Mouse (Mus musculus): ENCODE measurements around the gene Gm45717. TPM values are rescaled to one million over a fixed set of nuclear protein-coding genes. Genes with fewer than 3 reads are reported as not detected.

The Gm45717 gene
- polyA plus RNA-seq, 1 experiment from 2014 or later, result 0.38 TPM

GRCm38 (mm10) chr7:140907131-140907530, 48.6 kb downstream of the Gm45717 start:
- 79% methylated on average over 13 of the region's 13 CpGs for WGBS

GRCm38 (mm10) chr7:140905642-140906081, 50.1 kb downstream of the Gm45717 start:
- WGBS, result 62% methylated on average over 2 of the region's 2 CpGs
- no peak overlapping the region for H3K4me3 ChIP-seq (ENCODE audit: low read depth, low read length)
- no peak overlapping the region for H3K4me2 ChIP-seq (replicated peaks; ENCODE audit: low read depth)
- no peaks in the 10 kb centered on the region for H3K27me3 ChIP-seq (replicated peaks; ENCODE audit: control insufficient read depth, insufficient read depth, low read length)
- no peak overlapping the region for H3K9ac ChIP-seq (ENCODE audit: low read depth, low read length)
- TF ChIP-seq CTCF (IDR thresholded peaks at IDR 0.05; ENCODE audit: low read depth), result no peak
- H3K9me3 ChIP-seq (ENCODE audit: control insufficient read depth), result no peaks in the 10 kb centered on the region
- no peaks in the 10 kb centered on the region for H3K36me3 ChIP-seq (ENCODE audit: control insufficient read depth, insufficient read depth)
- no peaks in the 10 kb centered on the region for H3K4me1 ChIP-seq (replicated peaks; ENCODE audit: control insufficient read depth, insufficient read depth, low read length)
- H3K27ac ChIP-seq (ENCODE audit: low read depth, low read length), result no peak overlapping the region
- no peak for ATAC-seq

More at GRCm38 (mm10) chr7:140907131-140907530, 48.6 kb downstream of the Gm45717 start:
- no peak for ATAC-seq
- Histone ChIP-seq H3K4me1 (replicated peaks; ENCODE audit: control insufficient read depth, insufficient read depth, low read length) (no peaks in the 10 kb centered on the region), H3K9ac (ENCODE audit: low read depth, low read length) (no peak overlapping the region), H3K36me3 (ENCODE audit: control insufficient read depth, insufficient read depth) (no peaks in the 10 kb centered on the region), H3K4me3 (ENCODE audit: low read depth, low read length) (no peak overlapping the region), H3K27ac (ENCODE audit: low read depth, low read length) (no peak overlapping the region), H3K4me2 (replicated peaks; ENCODE audit: low read depth) (no peak overlapping the region), H3K27me3 (replicated peaks; ENCODE audit: control insufficient read depth, insufficient read depth, low read length) (no peaks in the 10 kb centered on the region), H3K9me3 (ENCODE audit: control insufficient read depth) (no peaks in the 10 kb centered on the region)
- no peak for TF ChIP-seq CTCF (IDR thresholded peaks at IDR 0.05; ENCODE audit: low read depth)

- ATAC-seq, result peak; percentile 34; the same call in 1 of the 2 replicates
- 25% methylated on average over 13 of the region's 13 CpGs for WGBS
- H3K9ac ChIP-seq (ENCODE audit: low read depth, low read length), result no peak overlapping the region
Observed at GRCm38 (mm10) chr7:140903212-140903611, 52.5 kb downstream of the Gm45717 start.

DNA sequence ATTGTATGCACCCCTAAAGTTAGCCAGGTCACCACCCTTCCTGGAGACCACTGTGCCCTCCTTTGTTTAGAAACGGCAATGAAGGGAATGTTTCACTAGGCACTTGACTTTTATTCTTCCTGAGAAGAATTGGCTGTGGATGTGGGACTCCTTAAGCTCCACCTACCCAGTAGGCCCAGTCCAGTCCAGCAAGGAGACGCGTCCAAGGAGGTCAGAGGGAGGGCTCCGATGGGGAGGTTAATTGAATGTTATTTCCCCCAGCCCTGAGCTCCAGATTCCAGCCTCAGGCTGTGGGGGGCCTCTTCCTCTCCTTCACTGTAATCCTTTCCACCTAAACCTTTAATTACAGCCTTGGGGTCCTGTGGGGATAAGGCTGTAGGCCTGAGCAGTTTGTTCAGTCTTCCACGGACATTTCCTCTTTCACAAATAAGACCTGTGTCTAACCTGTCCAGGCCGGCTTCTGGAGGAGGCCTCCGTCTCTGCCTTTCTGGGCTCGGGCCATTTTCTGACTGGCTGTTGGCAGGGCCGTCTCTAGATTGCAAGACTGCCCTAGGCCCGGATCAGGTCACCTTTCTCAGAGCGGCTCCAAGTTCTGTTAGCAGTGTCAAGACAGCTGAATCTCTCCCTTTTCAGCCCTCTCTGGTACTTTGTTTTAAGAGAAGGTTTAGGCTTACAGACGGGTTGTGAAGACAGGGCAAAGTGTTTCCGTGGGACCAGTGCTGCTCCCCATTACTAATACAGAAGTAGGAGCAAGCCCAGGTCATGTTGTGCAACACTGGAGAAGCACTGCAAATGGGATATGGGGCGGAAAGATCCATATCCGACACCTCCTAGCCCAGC, 53.5 kb downstream of the Gm45717 start:
- H3K9ac ChIP-seq (ENCODE audit: low read depth, low read length), result no peak overlapping the region
- H3K9me3 ChIP-seq (ENCODE audit: control insufficient read depth), result no peaks in the 10 kb centered on the region
- no peak for TF ChIP-seq CTCF (IDR thresholded peaks at IDR 0.05; ENCODE audit: low read depth)
- H3K27ac ChIP-seq (ENCODE audit: low read depth, low read length), result no peak overlapping the region
- H3K4me1 ChIP-seq (replicated peaks; ENCODE audit: control insufficient read depth, insufficient read depth, low read length), result no peaks in the 10 kb centered on the region
- H3K4me2 ChIP-seq (replicated peaks; ENCODE audit: low read depth), result no peak overlapping the region
- peaks cover 20% of the 10 kb centered on the region for H3K36me3 ChIP-seq (ENCODE audit: control insufficient read depth, insufficient read depth)
- WGBS, result 85% methylated on average over 15 of the region's 15 CpGs
- H3K4me3 ChIP-seq (ENCODE audit: low read depth, low read length), result no peak overlapping the region
- ATAC-seq, result no peak
- H3K27me3 ChIP-seq (replicated peaks; ENCODE audit: control insufficient read depth, insufficient read depth, low read length), result no peaks in the 10 kb centered on the region

More at GRCm38 (mm10) chr7:140903212-140903611, 52.5 kb downstream of the Gm45717 start:
- Histone ChIP-seq H3K27ac (ENCODE audit: low read depth, low read length) (no peak overlapping the region), H3K4me1 (replicated peaks; ENCODE audit: control insufficient read depth, insufficient read depth, low read length) (no peaks in the 10 kb centered on the region), H3K27me3 (replicated peaks; ENCODE audit: control insufficient read depth, insufficient read depth, low read length) (no peaks in the 10 kb centered on the region), H3K36me3 (ENCODE audit: control insufficient read depth, insufficient read depth) (peaks cover 11% of the 10 kb centered on the region), H3K4me3 (ENCODE audit: low read depth, low read length) (no peak overlapping the region), H3K4me2 (replicated peaks; ENCODE audit: low read depth) (no peak overlapping the region), H3K9me3 (ENCODE audit: control insufficient read depth) (no peaks in the 10 kb centered on the region)
- peak; percentile 95 for TF ChIP-seq CTCF (IDR thresholded peaks at IDR 0.05; ENCODE audit: low read depth)

- H3K4me2 ChIP-seq (replicated peaks; ENCODE audit: low read depth), result no peak within 1 kb of the TSS
- H3K4me1 ChIP-seq (replicated peaks; ENCODE audit: control insufficient read depth, insufficient read depth, low read length), result no peaks in the 10 kb centered on the region
- H3K27me3 ChIP-seq (replicated peaks; ENCODE audit: control insufficient read depth, insufficient read depth, low read length), result no peaks in the 10 kb centered on the region
- ATAC-seq, result no peak
- TF ChIP-seq CTCF (IDR thresholded peaks at IDR 0.05; ENCODE audit: low read depth), result no peak
- H3K4me3 ChIP-seq (ENCODE audit: low read depth, low read length), result no peak within 1 kb of the TSS
- H3K27ac ChIP-seq (ENCODE audit: low read depth, low read length), result no peak within 1 kb of the TSS
- no peak within 1 kb of the TSS for H3K9ac ChIP-seq (ENCODE audit: low read depth, low read length)
- no peaks in the 10 kb centered on the region for H3K9me3 ChIP-seq (ENCODE audit: control insufficient read depth)
- 67% methylated on average over 10 of the region's 10 CpGs for WGBS
- peaks cover 35% of the 10 kb centered on the region for H3K36me3 ChIP-seq (ENCODE audit: control insufficient read depth, insufficient read depth)
Observed at GRCm38 (mm10) chr7:140900220-140900619, 55.5 kb downstream of the Gm45717 start, which contains the start of gene Cox8b. Gene Cox8b (minus strand): TSS chr7:140900446.

Other genes with a start within 250 kb of the Gm45717 start
- gene Cyp2e1, start 192.2 kb downstream of the Gm45717 start, polyA plus RNA-seq (2015; fragmentation: Nextera tagmentation; extraction: Ambion mirVana), result not detected in 2 replicates
- gene Syce1, start 168.1 kb downstream of the Gm45717 start, polyA plus RNA-seq (2015; fragmentation: Nextera tagmentation; extraction: Ambion mirVana), result 0.18 and 0.30 TPM in 2 replicates
- 0.59 and 0.76 TPM in 2 replicates for gene Zfp941, start 133.8 kb downstream of the Gm45717 start, polyA plus RNA-seq (2015; fragmentation: Nextera tagmentation; extraction: Ambion mirVana)
- 52.2 and 55.3 TPM in 2 replicates for gene Urah, start 120.9 kb downstream of the Gm45717 start, polyA plus RNA-seq (2015; fragmentation: Nextera tagmentation; extraction: Ambion mirVana)
- gene Scgb1c1, start 110.4 kb downstream of the Gm45717 start, polyA plus RNA-seq (2015; fragmentation: Nextera tagmentation; extraction: Ambion mirVana), result not detected in 2 replicates
- not detected in 2 replicates for gene Odf3, start 108.1 kb downstream of the Gm45717 start, polyA plus RNA-seq (2015; fragmentation: Nextera tagmentation; extraction: Ambion mirVana)
- not detected in 2 replicates for gene Gm45785, start 99.6 kb downstream of the Gm45717 start, polyA plus RNA-seq (2015; fragmentation: Nextera tagmentation; extraction: Ambion mirVana)
- gene Ric8a, start 99.0 kb downstream of the Gm45717 start, polyA plus RNA-seq (2015; fragmentation: Nextera tagmentation; extraction: Ambion mirVana), result 42.3 and 47.7 TPM in 2 replicates
- gene Bet1l, start 98.4 kb downstream of the Gm45717 start, polyA plus RNA-seq (2015; fragmentation: Nextera tagmentation; extraction: Ambion mirVana), result 42.4 and 52.6 TPM in 2 replicates
- 150 and 155 TPM in 2 replicates for gene Psmd13, start 74.0 kb downstream of the Gm45717 start, polyA plus RNA-seq (2015; fragmentation: Nextera tagmentation; extraction: Ambion mirVana)
- gene Sirt3, start 73.6 kb downstream of the Gm45717 start, polyA plus RNA-seq (2015; fragmentation: Nextera tagmentation; extraction: Ambion mirVana), result 28.9 and 30.9 TPM in 2 replicates
- gene Cox8b, start 55.5 kb downstream of the Gm45717 start, polyA plus RNA-seq (2015; fragmentation: Nextera tagmentation; extraction: Ambion mirVana), result 0.53 and 0.69 TPM in 2 replicates
- gene Nlrp6, start 35.0 kb downstream of the Gm45717 start, polyA plus RNA-seq (2015; fragmentation: Nextera tagmentation; extraction: Ambion mirVana), result 52.8 and 53.0 TPM in 2 replicates
- gene Pgghg, start 14.5 kb downstream of the Gm45717 start, polyA plus RNA-seq (2015; fragmentation: Nextera tagmentation; extraction: Ambion mirVana), result 18.9 and 19.4 TPM in 2 replicates
- 0.34 and 0.75 TPM in 2 replicates for gene Ifitm5, start 5.6 kb downstream of the Gm45717 start, polyA plus RNA-seq (2015; fragmentation: Nextera tagmentation; extraction: Ambion mirVana)
- 686 and 738 TPM in 2 replicates for gene Ifitm2, start 50 bp upstream of the Gm45717 start, polyA plus RNA-seq (2015; fragmentation: Nextera tagmentation; extraction: Ambion mirVana)
- 122 and 133 TPM in 2 replicates for gene Ifitm1, start 11.3 kb upstream of the Gm45717 start, polyA plus RNA-seq (2015; fragmentation: Nextera tagmentation; extraction: Ambion mirVana)
- gene Ifitm3, start 54.8 kb upstream of the Gm45717 start, polyA plus RNA-seq (2015; fragmentation: Nextera tagmentation; extraction: Ambion mirVana), result 324 and 334 TPM in 2 replicates
- gene Ifitm6, start 62.0 kb upstream of the Gm45717 start, polyA plus RNA-seq (2015; fragmentation: Nextera tagmentation; extraction: Ambion mirVana), result 0.93 and 1.0 TPM in 2 replicates
- not detected in 2 replicates for gene Gm17387, start 73.2 kb upstream of the Gm45717 start, polyA plus RNA-seq (2015; fragmentation: Nextera tagmentation; extraction: Ambion mirVana)
- gene B4galnt4, start 105.2 kb upstream of the Gm45717 start, polyA plus RNA-seq (2015; fragmentation: Nextera tagmentation; extraction: Ambion mirVana), result 1.9 and 2.9 TPM in 2 replicates
- 35.3 and 38.6 TPM in 2 replicates for gene Pkp3, start 122.3 kb upstream of the Gm45717 start, polyA plus RNA-seq (2015; fragmentation: Nextera tagmentation; extraction: Ambion mirVana)
- gene Sigirr, start 144.6 kb upstream of the Gm45717 start, polyA plus RNA-seq (2015; fragmentation: Nextera tagmentation; extraction: Ambion mirVana), result 42.1 and 43.2 TPM in 2 replicates
- 46.8 and 50.1 TPM in 2 replicates for gene Ano9, start 161.9 kb upstream of the Gm45717 start, polyA plus RNA-seq (2015; fragmentation: Nextera tagmentation; extraction: Ambion mirVana)
- gene Ptdss2, start 166.4 kb upstream of the Gm45717 start, polyA plus RNA-seq (2015; fragmentation: Nextera tagmentation; extraction: Ambion mirVana), result 36.6 and 37.7 TPM in 2 replicates
- 133 and 141 TPM in 2 replicates for gene Rnh1, start 216.9 kb upstream of the Gm45717 start, polyA plus RNA-seq (2015; fragmentation: Nextera tagmentation; extraction: Ambion mirVana)
- 71.8 and 72.3 TPM in 2 replicates for gene Hras, start 238.1 kb upstream of the Gm45717 start, polyA plus RNA-seq (2015; fragmentation: Nextera tagmentation; extraction: Ambion mirVana)
- 3.2 and 3.7 TPM in 2 replicates for gene Lrrc56, start 238.2 kb upstream of the Gm45717 start, polyA plus RNA-seq (2015; fragmentation: Nextera tagmentation; extraction: Ambion mirVana)

Measured in intestine, postnatal 0 days (tissue).